Mouse (Mus musculus): ENCODE data around the gene Palmd. TPM values are rescaled to one million over a fixed set of nuclear protein-coding genes. Genes with fewer than 3 reads are reported as not detected.
A peak's percentile ranks its signal among the peaks of the same experiment; 100 is the strongest.

Palmd gene
- polyA plus RNA-seq, 1 experiment from 2014 or later: 2.5 TPM

GRCm38 (mm10) chr3:116953366-116953765 lies 15.4 kb downstream of the Palmd start:
- 79% methylated on average over 6 of the region's 6 CpGs for WGBS

GRCm38 (mm10) chr3:116952242-116952899 lies 16.4 kb downstream of the Palmd start:
- no peak for TF ChIP-seq CTCF (IDR thresholded peaks at IDR 0.05; ENCODE audit: low read depth)
- Histone ChIP-seq H3K4me2 (replicated peaks; ENCODE audit: low read depth) (no peak overlapping the region), H3K27me3 (replicated peaks; ENCODE audit: control insufficient read depth, insufficient read depth, low read length) (no peaks in the 10 kb centered on the region), H3K36me3 (ENCODE audit: control insufficient read depth, insufficient read depth) (no peaks in the 10 kb centered on the region), H3K9ac (ENCODE audit: low read depth, low read length) (no peak overlapping the region), H3K27ac (ENCODE audit: low read depth, low read length) (no peak overlapping the region), H3K4me1 (replicated peaks; ENCODE audit: control insufficient read depth, insufficient read depth, low read length) (no peaks in the 10 kb centered on the region), H3K9me3 (ENCODE audit: control insufficient read depth) (no peaks in the 10 kb centered on the region), H3K4me3 (ENCODE audit: low read depth, low read length) (no peak overlapping the region)
- 70% methylated on average over 8 of the region's 8 CpGs for WGBS
- ATAC-seq: no peak

More at GRCm38 (mm10) chr3:116953366-116953765, 15.4 kb downstream of the Palmd start:
- TF ChIP-seq CTCF (IDR thresholded peaks at IDR 0.05; ENCODE audit: low read depth): no peak
- Histone ChIP-seq H3K9ac (ENCODE audit: low read depth, low read length) (no peak overlapping the region), H3K36me3 (ENCODE audit: control insufficient read depth, insufficient read depth) (no peaks in the 10 kb centered on the region), H3K4me3 (ENCODE audit: low read depth, low read length) (no peak overlapping the region), H3K27ac (ENCODE audit: low read depth, low read length) (no peak overlapping the region), H3K4me1 (replicated peaks; ENCODE audit: control insufficient read depth, insufficient read depth, low read length) (no peaks in the 10 kb centered on the region), H3K27me3 (replicated peaks; ENCODE audit: control insufficient read depth, insufficient read depth, low read length) (no peaks in the 10 kb centered on the region), H3K4me2 (replicated peaks; ENCODE audit: low read depth) (no peak overlapping the region), H3K9me3 (ENCODE audit: control insufficient read depth) (no peaks in the 10 kb centered on the region)
- no peak for ATAC-seq

GRCm38 (mm10) chr3:116951489-116951888 lies 17.3 kb downstream of the Palmd start:
- 67% methylated on average over 3 of the region's 3 CpGs for WGBS
- Histone ChIP-seq H3K4me1 (replicated peaks; ENCODE audit: control insufficient read depth, insufficient read depth, low read length) (no peaks in the 10 kb centered on the region), H3K4me2 (replicated peaks; ENCODE audit: low read depth) (no peak overlapping the region), H3K9ac (ENCODE audit: low read depth, low read length) (no peak overlapping the region), H3K27me3 (replicated peaks; ENCODE audit: control insufficient read depth, insufficient read depth, low read length) (no peaks in the 10 kb centered on the region), H3K36me3 (ENCODE audit: control insufficient read depth, insufficient read depth) (no peaks in the 10 kb centered on the region), H3K9me3 (ENCODE audit: control insufficient read depth) (no peaks in the 10 kb centered on the region), H3K4me3 (ENCODE audit: low read depth, low read length) (no peak overlapping the region), H3K27ac (ENCODE audit: low read depth, low read length) (no peak overlapping the region)
- ATAC-seq: 0 out of 2 replicates have a peak, but pooled peaks have one; percentile 44
- no peak for TF ChIP-seq CTCF (IDR thresholded peaks at IDR 0.05; ENCODE audit: low read depth)

- TF ChIP-seq CTCF (IDR thresholded peaks at IDR 0.05; ENCODE audit: low read depth): no peak
- no peaks in the 10 kb centered on the region for H3K27me3 ChIP-seq (replicated peaks; ENCODE audit: control insufficient read depth, insufficient read depth, low read length)
- H3K36me3 ChIP-seq (ENCODE audit: control insufficient read depth, insufficient read depth): no peaks in the 10 kb centered on the region
- no peak overlapping the region for H3K9ac ChIP-seq (ENCODE audit: low read depth, low read length)
- 45% methylated on average over 6 of the region's 6 CpGs for WGBS
- no peak overlapping the region for H3K27ac ChIP-seq (ENCODE audit: low read depth, low read length)
- H3K4me1 ChIP-seq (replicated peaks; ENCODE audit: control insufficient read depth, insufficient read depth, low read length): no peaks in the 10 kb centered on the region
- H3K4me2 ChIP-seq (replicated peaks; ENCODE audit: low read depth): no peak overlapping the region
- peak; percentile 78 for ATAC-seq
- no peak overlapping the region for H3K4me3 ChIP-seq (ENCODE audit: low read depth, low read length)
- H3K9me3 ChIP-seq (ENCODE audit: control insufficient read depth): no peaks in the 10 kb centered on the region
Measured at GRCm38 (mm10) chr3:116950665-116951115, 18.1 kb downstream of the Palmd start.

- H3K27me3 ChIP-seq (replicated peaks; ENCODE audit: control insufficient read depth, insufficient read depth, low read length): no peaks in the 10 kb centered on the region
- H3K4me3 ChIP-seq (ENCODE audit: low read depth, low read length): no peak overlapping the region
- H3K9me3 ChIP-seq (ENCODE audit: control insufficient read depth): no peaks in the 10 kb centered on the region
- no peak overlapping the region for H3K27ac ChIP-seq (ENCODE audit: low read depth, low read length)
- no peak overlapping the region for H3K9ac ChIP-seq (ENCODE audit: low read depth, low read length)
- no peak overlapping the region for H3K4me2 ChIP-seq (replicated peaks; ENCODE audit: low read depth)
- H3K36me3 ChIP-seq (ENCODE audit: control insufficient read depth, insufficient read depth): no peaks in the 10 kb centered on the region
- H3K4me1 ChIP-seq (replicated peaks; ENCODE audit: control insufficient read depth, insufficient read depth, low read length): no peaks in the 10 kb centered on the region
- no peak for ATAC-seq
- TF ChIP-seq CTCF (IDR thresholded peaks at IDR 0.05; ENCODE audit: low read depth): no peak
- 82% methylated on average over 4 of the region's 4 CpGs for WGBS
Measured at GRCm38 (mm10) chr3:116946476-116946875, 22.3 kb downstream of the Palmd start.

- Histone ChIP-seq H3K4me1 (replicated peaks; ENCODE audit: control insufficient read depth, insufficient read depth, low read length) (no peaks in the 10 kb centered on the region), H3K36me3 (ENCODE audit: control insufficient read depth, insufficient read depth) (no peaks in the 10 kb centered on the region), H3K27me3 (replicated peaks; ENCODE audit: control insufficient read depth, insufficient read depth, low read length) (no peaks in the 10 kb centered on the region), H3K9me3 (ENCODE audit: control insufficient read depth) (no peaks in the 10 kb centered on the region), H3K9ac (ENCODE audit: low read depth, low read length) (no peak overlapping the region), H3K4me3 (ENCODE audit: low read depth, low read length) (no peak overlapping the region), H3K27ac (ENCODE audit: low read depth, low read length) (no peak overlapping the region), H3K4me2 (replicated peaks; ENCODE audit: low read depth) (no peak overlapping the region)
- 76% methylated on average over 4 of the region's 4 CpGs for WGBS
- ATAC-seq: no peak
- TF ChIP-seq CTCF (IDR thresholded peaks at IDR 0.05; ENCODE audit: low read depth): no peak
Measured at GRCm38 (mm10) chr3:116943422-116943821, 25.4 kb downstream of the Palmd start.

Data from intestine, postnatal 0 days (tissue).